Mouse (Mus musculus): ENCODE measurements at regions not wholly inside any gene's neighbourhood (a gene's known extent, or its start where the extent isn't known, plus 50 kb on each side); places are given as distances from the start of the nearest gene placed in this dataset.

- 85% methylated on average over 8 of the region's 8 CpGs for whole genome bisulfite sequencing
- H3K4me2 ChIP-seq (ENCODE audit: low read depth): no peak overlapping the region
Observed at GRCm38 (mm10) chr6:140368354-140369069, 55.3 kb upstream of the Plekha5 start.

GRCm38 (mm10) chr6:140367303-140367702 lies 56.6 kb upstream of the Plekha5 start:
- no peak overlapping the region for H3K4me2 ChIP-seq (ENCODE audit: low read depth)
- DNase-seq (ENCODE audit: low spot score): no peak
- no peaks in the 10 kb centered on the region for H3K4me1 ChIP-seq (ENCODE audit: control insufficient read depth, insufficient read depth, low read length)
- H3K36me3 ChIP-seq (ENCODE audit: control insufficient read depth, insufficient read depth, low read length): no peaks in the 10 kb centered on the region
- WGBS: 91% methylated on average over 6 of the region's 6 CpGs
- ATAC-seq (ENCODE audit: insufficient read depth, low FRiP score, low TSS enrichment): no peak
- no peak overlapping the region for H3K27ac ChIP-seq (ENCODE audit: low read depth, low read length)
- no peaks in the 10 kb centered on the region for H3K9me3 ChIP-seq (ENCODE audit: control insufficient read depth, low read length)
- H3K27me3 ChIP-seq (ENCODE audit: control insufficient read depth, insufficient read depth, low read length): no peaks in the 10 kb centered on the region
- no peak overlapping the region for H3K9ac ChIP-seq (ENCODE audit: low read length)
- H3K4me3 ChIP-seq (ENCODE audit: low read depth, low read length): no peak overlapping the region

More at GRCm38 (mm10) chr6:140368354-140369069, 55.3 kb upstream of the Plekha5 start:
- no peak overlapping the region for H3K27ac ChIP-seq (ENCODE audit: low read depth, low read length)
- DNase-seq (ENCODE audit: low spot score) (no peak), ATAC-seq (ENCODE audit: insufficient read depth, low FRiP score, low TSS enrichment) (no peak)
- no peak overlapping the region for H3K4me3 ChIP-seq (ENCODE audit: low read depth, low read length)
- no peaks in the 10 kb centered on the region for H3K36me3 ChIP-seq (ENCODE audit: control insufficient read depth, insufficient read depth, low read length)
- H3K9me3 ChIP-seq (ENCODE audit: control insufficient read depth, low read length): no peaks in the 10 kb centered on the region
- H3K27me3 ChIP-seq (ENCODE audit: control insufficient read depth, insufficient read depth, low read length): no peaks in the 10 kb centered on the region
- H3K9ac ChIP-seq (ENCODE audit: low read length): no peak overlapping the region
- H3K4me1 ChIP-seq (ENCODE audit: control insufficient read depth, insufficient read depth, low read length): no peaks in the 10 kb centered on the region

- Histone ChIP-seq H3K27ac (ENCODE audit: low read depth, low read length) (no peak overlapping the region), H3K4me1 (ENCODE audit: control insufficient read depth, insufficient read depth, low read length) (no peaks in the 10 kb centered on the region), H3K9me3 (ENCODE audit: control insufficient read depth, low read length) (no peaks in the 10 kb centered on the region), H3K27me3 (ENCODE audit: control insufficient read depth, insufficient read depth, low read length) (no peaks in the 10 kb centered on the region), H3K36me3 (ENCODE audit: control insufficient read depth, insufficient read depth, low read length) (no peaks in the 10 kb centered on the region), H3K4me3 (ENCODE audit: low read depth, low read length) (no peak overlapping the region), H3K4me2 (ENCODE audit: low read depth) (no peak overlapping the region), H3K9ac (ENCODE audit: low read length) (no peak overlapping the region)
- no peak for DNase-seq (ENCODE audit: low spot score)
- ATAC-seq (ENCODE audit: insufficient read depth, low FRiP score, low TSS enrichment): no peak
- WGBS: 45% methylated on average over 3 of the region's 3 CpGs
Observed at GRCm38 (mm10) chr6:140366791-140367190, 57.1 kb upstream of the Plekha5 start.

GRCm38 (mm10) chr6:140360996-140361395 lies 62.9 kb upstream of the Plekha5 start:
- DNase-seq (ENCODE audit: low spot score) (no peak), ATAC-seq (ENCODE audit: insufficient read depth, low FRiP score, low TSS enrichment) (no peak)
- no peak overlapping the region for H3K4me3 ChIP-seq (ENCODE audit: low read depth, low read length)
- no peak overlapping the region for H3K27ac ChIP-seq (ENCODE audit: low read depth, low read length)
- no peak overlapping the region for H3K9ac ChIP-seq (ENCODE audit: low read length)
- H3K27me3 ChIP-seq (ENCODE audit: control insufficient read depth, insufficient read depth, low read length): no peaks in the 10 kb centered on the region
- H3K36me3 ChIP-seq (ENCODE audit: control insufficient read depth, insufficient read depth, low read length): no peaks in the 10 kb centered on the region
- 79% methylated on average over 4 of the region's 4 CpGs for WGBS
- H3K4me2 ChIP-seq (ENCODE audit: low read depth): no peak overlapping the region
- H3K4me1 ChIP-seq (ENCODE audit: control insufficient read depth, insufficient read depth, low read length): no peaks in the 10 kb centered on the region
- H3K9me3 ChIP-seq (ENCODE audit: control insufficient read depth, low read length): no peaks in the 10 kb centered on the region

- WGBS: 76% methylated on average over 2 of the region's 2 CpGs
- H3K27ac ChIP-seq (ENCODE audit: low read depth, low read length): no peak overlapping the region
- H3K9ac ChIP-seq (ENCODE audit: low read length): no peak overlapping the region
- H3K4me1 ChIP-seq (ENCODE audit: control insufficient read depth, insufficient read depth, low read length): no peaks in the 10 kb centered on the region
- ATAC-seq (ENCODE audit: insufficient read depth, low FRiP score, low TSS enrichment) (no peak), DNase-seq (ENCODE audit: low spot score) (no peak)
- H3K36me3 ChIP-seq (ENCODE audit: control insufficient read depth, insufficient read depth, low read length): no peaks in the 10 kb centered on the region
- H3K4me2 ChIP-seq (ENCODE audit: low read depth): no peak overlapping the region
- no peaks in the 10 kb centered on the region for H3K27me3 ChIP-seq (ENCODE audit: control insufficient read depth, insufficient read depth, low read length)
- no peak overlapping the region for H3K4me3 ChIP-seq (ENCODE audit: low read depth, low read length)
- no peaks in the 10 kb centered on the region for H3K9me3 ChIP-seq (ENCODE audit: control insufficient read depth, low read length)
Observed at GRCm38 (mm10) chr6:140357901-140358300, 66.0 kb upstream of the Plekha5 start.

- Histone ChIP-seq H3K27me3 (ENCODE audit: control insufficient read depth, insufficient read depth, low read length) (no peaks in the 10 kb centered on the region), H3K4me3 (ENCODE audit: low read depth, low read length) (no peak overlapping the region), H3K27ac (ENCODE audit: low read depth, low read length) (no peak overlapping the region), H3K4me1 (ENCODE audit: control insufficient read depth, insufficient read depth, low read length) (no peaks in the 10 kb centered on the region), H3K9me3 (ENCODE audit: control insufficient read depth, low read length) (no peaks in the 10 kb centered on the region), H3K36me3 (ENCODE audit: control insufficient read depth, insufficient read depth, low read length) (no peaks in the 10 kb centered on the region), H3K9ac (ENCODE audit: low read length) (no peak overlapping the region), H3K4me2 (ENCODE audit: low read depth) (no peak overlapping the region)
- WGBS: 80% methylated on average over 8 of the region's 8 CpGs
- ATAC-seq (ENCODE audit: insufficient read depth, low FRiP score, low TSS enrichment) (no peak), DNase-seq (ENCODE audit: low spot score) (no peak)
Observed at GRCm38 (mm10) chr6:140357300-140357699, 66.6 kb upstream of the Plekha5 start.

GRCm38 (mm10) chr6:140354082-140354481 lies 69.8 kb upstream of the Plekha5 start:
- Histone ChIP-seq H3K4me2 (ENCODE audit: low read depth) (no peak overlapping the region), H3K9me3 (ENCODE audit: control insufficient read depth, low read length) (no peaks in the 10 kb centered on the region), H3K27me3 (ENCODE audit: control insufficient read depth, insufficient read depth, low read length) (no peaks in the 10 kb centered on the region), H3K27ac (ENCODE audit: low read depth, low read length) (no peak overlapping the region), H3K4me3 (ENCODE audit: low read depth, low read length) (no peak overlapping the region), H3K4me1 (ENCODE audit: control insufficient read depth, insufficient read depth, low read length) (no peaks in the 10 kb centered on the region), H3K36me3 (ENCODE audit: control insufficient read depth, insufficient read depth, low read length) (no peaks in the 10 kb centered on the region), H3K9ac (ENCODE audit: low read length) (no peak overlapping the region)
- WGBS: 91% methylated on average over 6 of the region's 6 CpGs
- ATAC-seq (ENCODE audit: insufficient read depth, low FRiP score, low TSS enrichment) (no peak), DNase-seq (ENCODE audit: low spot score) (no peak)

GRCm38 (mm10) chr6:140353610-140354009 lies 70.2 kb upstream of the Plekha5 start:
- DNase-seq (ENCODE audit: low spot score): no peak
- Histone ChIP-seq H3K4me2 (ENCODE audit: low read depth) (no peak overlapping the region), H3K27me3 (ENCODE audit: control insufficient read depth, insufficient read depth, low read length) (no peaks in the 10 kb centered on the region), H3K4me1 (ENCODE audit: control insufficient read depth, insufficient read depth, low read length) (no peaks in the 10 kb centered on the region), H3K27ac (ENCODE audit: low read depth, low read length) (no peak overlapping the region), H3K36me3 (ENCODE audit: control insufficient read depth, insufficient read depth, low read length) (no peaks in the 10 kb centered on the region), H3K9me3 (ENCODE audit: control insufficient read depth, low read length) (no peaks in the 10 kb centered on the region), H3K9ac (ENCODE audit: low read length) (no peak overlapping the region), H3K4me3 (ENCODE audit: low read depth, low read length) (no peak overlapping the region)
- no peak for ATAC-seq (ENCODE audit: insufficient read depth, low FRiP score, low TSS enrichment)
- WGBS: 89% methylated on average over 6 of the region's 6 CpGs

- DNase-seq (ENCODE audit: low spot score) (no peak), ATAC-seq (ENCODE audit: insufficient read depth, low FRiP score, low TSS enrichment) (no peak)
- Histone ChIP-seq H3K4me2 (ENCODE audit: low read depth) (no peak overlapping the region), H3K27ac (ENCODE audit: low read depth, low read length) (no peak overlapping the region), H3K4me1 (ENCODE audit: control insufficient read depth, insufficient read depth, low read length) (no peaks in the 10 kb centered on the region), H3K4me3 (ENCODE audit: low read depth, low read length) (no peak overlapping the region), H3K27me3 (ENCODE audit: control insufficient read depth, insufficient read depth, low read length) (no peaks in the 10 kb centered on the region), H3K9ac (ENCODE audit: low read length) (no peak overlapping the region), H3K36me3 (ENCODE audit: control insufficient read depth, insufficient read depth, low read length) (no peaks in the 10 kb centered on the region), H3K9me3 (ENCODE audit: control insufficient read depth, low read length) (no peaks in the 10 kb centered on the region)
- 76% methylated on average over 4 of the region's 6 CpGs for WGBS
Observed at GRCm38 (mm10) chr6:140351365-140352095, 72.3 kb upstream of the Plekha5 start.
